Mouse (Mus musculus) ovary, postnatal 14 days (tissue): Measurements from ENCODE around the gene Gm35134.
"Not testable (repeated sequence)": the region's sequence is repeated elsewhere in the genome, so short reads cannot be mapped to it uniquely, and the experiment has no call there.

Experiments used
- DNase-seq: peaks from one replicate; pipeline ENCODE4 v3.0.0; 2022; ENCODE audit warnings: low spot score

Gene Gm35134

GRCm38 (mm10) chrY:19112707-19113106, at the start of gene Gm35134:
Gene Gm35134 (plus strand): TSS chrY:19113007.
- not testable (repeated sequence) for DNase-seq
